Mouse (Mus musculus): ENCODE measurements at regions not wholly inside any gene's neighbourhood (a gene's known extent, or its start where the extent isn't known, plus 50 kb on each side); places are given as distances from the start of the nearest gene placed in this dataset.
A peak's percentile ranks its signal among the peaks of the same experiment; 100 is the strongest.

GRCm38 (mm10) chr2:74973386-74973785 lies 147.8 kb downstream of the Mtx2 start:
- 85% methylated on average over 6 of the region's 6 CpGs for WGBS
- no peak for ATAC-seq
- no peaks in the 10 kb centered on the region for H3K9me3 ChIP-seq (ENCODE audit: control insufficient read depth, low read length)
- no peak overlapping the region for H3K9ac ChIP-seq (replicated peaks; ENCODE audit: low read depth, low read length)
- no peak overlapping the region for H3K4me2 ChIP-seq (ENCODE audit: low read length)
- H3K4me1 ChIP-seq (replicated peaks; ENCODE audit: control insufficient read depth, insufficient read depth, low read length): 0 out of 2 replicates have a peak, but pooled peaks cover 2% of the 10 kb centered on the region
- no peak overlapping the region for H3K27ac ChIP-seq (ENCODE audit: low read length)
- no peaks in the 10 kb centered on the region for H3K36me3 ChIP-seq (ENCODE audit: control insufficient read depth, insufficient read depth)
- no peak overlapping the region for H3K4me3 ChIP-seq (replicated peaks; ENCODE audit: low read length)
- H3K27me3 ChIP-seq (replicated peaks; ENCODE audit: control insufficient read depth, insufficient read depth, low read length): no peaks in the 10 kb centered on the region

GRCm38 (mm10) chr2:74974595-74975325 lies 149.2 kb downstream of the Mtx2 start:
- no peak overlapping the region for H3K4me3 ChIP-seq (replicated peaks; ENCODE audit: low read length)
- H3K27ac ChIP-seq (ENCODE audit: low read length): no peak overlapping the region
- ATAC-seq: peak; percentile 66
- 64% methylated on average over 16 of the region's 16 CpGs for WGBS
- H3K9ac ChIP-seq (replicated peaks; ENCODE audit: low read depth, low read length): no peak overlapping the region
- H3K36me3 ChIP-seq (ENCODE audit: control insufficient read depth, insufficient read depth): no peaks in the 10 kb centered on the region
- 0 out of 2 replicates have a peak, but pooled peaks cover 2% of the 10 kb centered on the region for H3K4me1 ChIP-seq (replicated peaks; ENCODE audit: control insufficient read depth, insufficient read depth, low read length)
- H3K4me2 ChIP-seq (ENCODE audit: low read length): 0 out of 2 replicates have a peak overlapping the region, but pooled peaks have one; percentile 9
- H3K9me3 ChIP-seq (ENCODE audit: control insufficient read depth, low read length): no peaks in the 10 kb centered on the region
- no peaks in the 10 kb centered on the region for H3K27me3 ChIP-seq (replicated peaks; ENCODE audit: control insufficient read depth, insufficient read depth, low read length)

DNA sequence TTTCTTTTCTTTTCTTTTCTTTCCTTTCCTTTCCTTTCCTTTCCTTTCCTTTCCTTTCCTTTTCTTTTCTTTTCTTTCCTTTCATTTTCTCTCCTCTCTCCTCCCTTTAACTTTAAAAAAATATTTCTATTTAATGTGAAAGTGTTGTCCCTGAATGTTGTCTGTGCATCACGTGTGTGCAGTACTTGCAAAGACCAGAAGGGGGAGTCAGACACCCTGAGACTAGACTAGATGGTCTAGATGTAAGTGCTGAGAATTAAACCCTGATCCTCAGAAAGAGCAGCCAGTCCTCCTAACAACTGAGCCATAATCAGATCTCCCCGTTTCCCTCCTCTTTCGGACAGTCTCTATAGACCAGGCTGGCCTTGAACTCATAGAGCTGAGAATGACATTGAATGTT lies 151.7 kb downstream of the Mtx2 start:
- Histone ChIP-seq H3K4me1 (replicated peaks; ENCODE audit: control insufficient read depth, insufficient read depth, low read length) (0 out of 2 replicates have a peak, but pooled peaks cover 2% of the 10 kb centered on the region), H3K4me3 (replicated peaks; ENCODE audit: low read length) (no peak overlapping the region), H3K27ac (ENCODE audit: low read length) (no peak overlapping the region), H3K27me3 (replicated peaks; ENCODE audit: control insufficient read depth, insufficient read depth, low read length) (no peaks in the 10 kb centered on the region), H3K36me3 (ENCODE audit: control insufficient read depth, insufficient read depth) (no peaks in the 10 kb centered on the region), H3K4me2 (ENCODE audit: low read length) (no peak overlapping the region), H3K9me3 (ENCODE audit: control insufficient read depth, low read length) (no peaks in the 10 kb centered on the region), H3K9ac (replicated peaks; ENCODE audit: low read depth, low read length) (no peak overlapping the region)
- ATAC-seq: no peak
- 98% methylated on average over 3 of the region's 3 CpGs for WGBS

GRCm38 (mm10) chr2:74977828-74978227 lies 152.2 kb downstream of the Mtx2 start:
- no peak overlapping the region for H3K4me3 ChIP-seq (replicated peaks; ENCODE audit: low read length)
- no peaks in the 10 kb centered on the region for H3K9me3 ChIP-seq (ENCODE audit: control insufficient read depth, low read length)
- no peak overlapping the region for H3K4me2 ChIP-seq (ENCODE audit: low read length)
- no peaks in the 10 kb centered on the region for H3K36me3 ChIP-seq (ENCODE audit: control insufficient read depth, insufficient read depth)
- H3K27ac ChIP-seq (ENCODE audit: low read length): no peak overlapping the region
- 0 out of 2 replicates have a peak, but pooled peaks cover 2% of the 10 kb centered on the region for H3K4me1 ChIP-seq (replicated peaks; ENCODE audit: control insufficient read depth, insufficient read depth, low read length)
- H3K27me3 ChIP-seq (replicated peaks; ENCODE audit: control insufficient read depth, insufficient read depth, low read length): no peaks in the 10 kb centered on the region
- no peak overlapping the region for H3K9ac ChIP-seq (replicated peaks; ENCODE audit: low read depth, low read length)
- 84% methylated on average over 1 of the region's 1 CpGs for WGBS
- ATAC-seq: no peak

DNA sequence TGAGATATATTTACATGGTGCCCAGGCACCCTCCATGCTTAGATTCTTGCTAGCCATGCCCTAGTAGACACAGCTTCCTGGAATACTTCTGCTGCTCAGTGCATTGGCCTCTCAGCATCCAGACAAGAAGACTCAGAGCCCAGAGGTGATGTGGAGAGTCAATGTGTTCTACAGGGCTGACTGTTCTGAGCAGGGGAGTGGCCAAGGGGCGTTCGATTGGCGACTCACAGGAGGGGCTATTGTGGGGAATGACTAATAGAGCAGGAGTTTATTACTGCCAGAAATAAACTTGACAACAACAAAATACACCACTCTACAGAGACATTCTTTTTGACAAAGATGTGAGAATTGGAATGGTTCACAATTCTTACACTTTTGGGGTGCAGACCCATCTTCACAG lies 156.3 kb downstream of the Mtx2 start:
- no peaks in the 10 kb centered on the region for H3K9me3 ChIP-seq (ENCODE audit: control insufficient read depth, low read length)
- WGBS: 80% methylated on average over 3 of the region's 3 CpGs

DNA sequence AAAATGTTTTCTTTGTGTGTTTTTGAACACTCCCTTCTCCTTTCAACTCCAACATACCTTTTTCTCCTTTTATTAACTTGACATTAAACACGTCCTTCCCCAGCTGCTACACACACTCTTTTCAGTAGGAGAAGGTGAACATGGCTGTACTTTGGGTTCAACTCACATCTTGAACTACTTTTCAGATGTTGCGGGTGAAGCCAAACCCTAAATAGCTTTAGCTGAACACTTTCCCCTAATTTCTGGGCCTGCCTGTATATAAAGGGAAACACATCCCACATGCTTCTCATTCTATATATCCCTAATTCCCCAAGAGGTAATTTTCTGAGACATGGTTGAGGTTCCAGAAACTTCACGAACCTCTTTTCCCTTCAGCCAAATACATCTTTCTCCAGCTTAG lies 168.2 kb downstream of the Mtx2 start:
- H3K4me1 ChIP-seq (replicated peaks; ENCODE audit: control insufficient read depth, insufficient read depth, low read length): no peaks in the 10 kb centered on the region
- H3K4me2 ChIP-seq (ENCODE audit: low read length): no peak overlapping the region
- H3K4me3 ChIP-seq (replicated peaks; ENCODE audit: low read length): no peak overlapping the region
- H3K9ac ChIP-seq (replicated peaks; ENCODE audit: low read depth, low read length): no peak overlapping the region
- no peaks in the 10 kb centered on the region for H3K36me3 ChIP-seq (ENCODE audit: control insufficient read depth, insufficient read depth)
- no peak overlapping the region for H3K27ac ChIP-seq (ENCODE audit: low read length)
- no peaks in the 10 kb centered on the region for H3K27me3 ChIP-seq (replicated peaks; ENCODE audit: control insufficient read depth, insufficient read depth, low read length)
- no peak for ATAC-seq
- no peaks in the 10 kb centered on the region for H3K9me3 ChIP-seq (ENCODE audit: control insufficient read depth, low read length)
- WGBS: 84% methylated on average over 3 of the region's 3 CpGs

More for the DNA sequence above, 156.3 kb downstream of the Mtx2 start:
- no peak overlapping the region for H3K4me2 ChIP-seq (ENCODE audit: low read length)
- no peaks in the 10 kb centered on the region for H3K36me3 ChIP-seq (ENCODE audit: control insufficient read depth, insufficient read depth)
- ATAC-seq: no peak
- H3K27me3 ChIP-seq (replicated peaks; ENCODE audit: control insufficient read depth, insufficient read depth, low read length): no peaks in the 10 kb centered on the region
- H3K27ac ChIP-seq (ENCODE audit: low read length): no peak overlapping the region
- H3K9ac ChIP-seq (replicated peaks; ENCODE audit: low read depth, low read length): no peak overlapping the region
- no peaks in the 10 kb centered on the region for H3K4me1 ChIP-seq (replicated peaks; ENCODE audit: control insufficient read depth, insufficient read depth, low read length)
- H3K4me3 ChIP-seq (replicated peaks; ENCODE audit: low read length): no peak overlapping the region

GRCm38 (mm10) chr2:74994998-74995397 lies 169.4 kb downstream of the Mtx2 start:
- H3K4me2 ChIP-seq (ENCODE audit: low read length): no peak overlapping the region
- no peak overlapping the region for H3K27ac ChIP-seq (ENCODE audit: low read length)
- no peaks in the 10 kb centered on the region for H3K27me3 ChIP-seq (replicated peaks; ENCODE audit: control insufficient read depth, insufficient read depth, low read length)
- H3K4me1 ChIP-seq (replicated peaks; ENCODE audit: control insufficient read depth, insufficient read depth, low read length): no peaks in the 10 kb centered on the region
- ATAC-seq: no peak
- H3K9ac ChIP-seq (replicated peaks; ENCODE audit: low read depth, low read length): no peak overlapping the region
- no peaks in the 10 kb centered on the region for H3K36me3 ChIP-seq (ENCODE audit: control insufficient read depth, insufficient read depth)
- WGBS: 54% methylated on average over 2 of the region's 2 CpGs
- H3K4me3 ChIP-seq (replicated peaks; ENCODE audit: low read length): no peak overlapping the region
- H3K9me3 ChIP-seq (ENCODE audit: control insufficient read depth, low read length): no peaks in the 10 kb centered on the region

DNA sequence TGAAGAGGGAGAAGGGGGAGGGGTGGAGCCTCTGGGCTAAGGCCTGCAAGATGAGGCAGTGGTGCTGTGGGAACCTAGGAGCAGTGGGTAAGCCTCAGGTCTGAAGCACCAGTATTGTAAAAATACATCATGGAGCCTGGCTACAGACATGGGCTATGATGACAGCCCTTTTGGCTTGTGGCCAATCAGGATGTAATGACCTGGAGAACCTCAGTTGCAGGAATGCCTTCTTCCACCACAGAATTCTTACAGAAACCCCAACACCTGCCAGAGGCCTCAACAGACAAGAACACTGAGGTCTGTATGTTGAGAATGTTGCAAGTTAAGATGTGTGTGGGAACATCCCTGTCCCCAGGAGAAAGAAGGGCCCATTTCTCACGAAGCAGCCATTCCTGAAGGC lies 172.1 kb downstream of the Mtx2 start:
- H3K4me1 ChIP-seq (replicated peaks; ENCODE audit: control insufficient read depth, insufficient read depth, low read length): peaks cover 10% of the 10 kb centered on the region
- H3K36me3 ChIP-seq (ENCODE audit: control insufficient read depth, insufficient read depth): no peaks in the 10 kb centered on the region
- H3K27me3 ChIP-seq (replicated peaks; ENCODE audit: control insufficient read depth, insufficient read depth, low read length): no peaks in the 10 kb centered on the region
- H3K4me2 ChIP-seq (ENCODE audit: low read length): no peak overlapping the region
- ATAC-seq: no peak
- H3K9me3 ChIP-seq (ENCODE audit: control insufficient read depth, low read length): no peaks in the 10 kb centered on the region
- no peak overlapping the region for H3K9ac ChIP-seq (replicated peaks; ENCODE audit: low read depth, low read length)
- H3K4me3 ChIP-seq (replicated peaks; ENCODE audit: low read length): no peak overlapping the region
- H3K27ac ChIP-seq (ENCODE audit: low read length): no peak overlapping the region
- 96% methylated on average over 1 of the region's 1 CpGs for WGBS

- H3K9ac ChIP-seq (replicated peaks; ENCODE audit: low read depth, low read length): no peak overlapping the region
- H3K4me3 ChIP-seq (replicated peaks; ENCODE audit: low read length): no peak overlapping the region
- H3K36me3 ChIP-seq (ENCODE audit: control insufficient read depth, insufficient read depth): no peaks in the 10 kb centered on the region
- no peaks in the 10 kb centered on the region for H3K9me3 ChIP-seq (ENCODE audit: control insufficient read depth, low read length)
- H3K4me2 ChIP-seq (ENCODE audit: low read length): no peak overlapping the region
- ATAC-seq: no peak
- no peak overlapping the region for H3K27ac ChIP-seq (ENCODE audit: low read length)
- H3K4me1 ChIP-seq (replicated peaks; ENCODE audit: control insufficient read depth, insufficient read depth, low read length): peaks cover 10% of the 10 kb centered on the region
- H3K27me3 ChIP-seq (replicated peaks; ENCODE audit: control insufficient read depth, insufficient read depth, low read length): no peaks in the 10 kb centered on the region
- 61% methylated on average over 10 of the region's 10 CpGs for WGBS
Observed at GRCm38 (mm10) chr2:75000368-75000796, 174.8 kb downstream of the Mtx2 start.
